Mouse (Mus musculus) layer of hippocampus, adult 9-10 months (tissue): ENCODE data around the gene Pus7.

ENCODE experiments used
- DNase-seq: peaks from one replicate; pipeline ENCODE4 v3.0.0; 2022; ENCODE audit warnings: low spot score

Pus7 gene

GRCm38 (mm10) chr5:23782931-23783877 is at the start of gene Pus7:
TSS of gene Pus7 (minus strand) at chr5:23783711.
- DNase-seq, result no peak

GRCm38 (mm10) chr5:23830897-23831752 is 47.6 kb upstream of the Pus7 start:
- no peak for DNase-seq

DNA sequence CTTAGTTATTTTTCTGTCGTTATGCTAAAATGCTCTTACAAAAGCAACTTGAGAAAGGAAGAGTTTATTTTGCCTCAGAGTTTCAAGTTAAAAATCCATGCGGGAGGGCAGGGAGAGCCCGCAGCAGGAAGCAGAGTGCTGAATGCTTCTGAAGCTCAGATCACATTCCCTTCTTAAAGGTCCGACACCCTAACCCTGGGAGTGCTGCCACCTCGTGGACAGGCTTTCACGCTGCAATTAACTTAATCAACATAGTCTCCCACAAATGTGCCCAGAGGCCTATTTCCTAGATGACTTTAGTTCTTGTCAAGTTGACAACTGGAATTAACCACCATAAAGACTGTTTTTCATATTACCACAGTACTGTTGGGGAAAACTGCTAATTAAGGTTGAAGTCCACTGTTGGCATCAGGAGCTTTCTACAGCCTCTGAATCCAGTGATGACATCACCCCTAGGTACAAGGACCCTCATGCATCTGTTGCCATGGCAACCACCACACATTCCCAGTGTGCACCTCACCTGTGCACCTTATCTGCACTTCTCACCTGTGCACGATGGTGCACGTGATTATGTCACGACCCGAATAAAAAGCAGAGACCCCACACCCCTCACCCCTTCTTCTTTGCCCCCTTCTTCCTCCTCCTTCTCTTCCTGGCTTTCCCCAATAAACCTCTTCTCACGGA is 43.0 kb upstream of the Pus7 start:
- DNase-seq, result peak; percentile 29

GRCm38 (mm10) chr5:23824171-23824733 is 40.7 kb upstream of the Pus7 start:
- no peak for DNase-seq

GRCm38 (mm10) chr5:23822306-23822705 is 38.8 kb upstream of the Pus7 start:
- no peak for DNase-seq

GRCm38 (mm10) chr5:23816681-23817080 is 33.2 kb upstream of the Pus7 start:
- no peak for DNase-seq

DNA sequence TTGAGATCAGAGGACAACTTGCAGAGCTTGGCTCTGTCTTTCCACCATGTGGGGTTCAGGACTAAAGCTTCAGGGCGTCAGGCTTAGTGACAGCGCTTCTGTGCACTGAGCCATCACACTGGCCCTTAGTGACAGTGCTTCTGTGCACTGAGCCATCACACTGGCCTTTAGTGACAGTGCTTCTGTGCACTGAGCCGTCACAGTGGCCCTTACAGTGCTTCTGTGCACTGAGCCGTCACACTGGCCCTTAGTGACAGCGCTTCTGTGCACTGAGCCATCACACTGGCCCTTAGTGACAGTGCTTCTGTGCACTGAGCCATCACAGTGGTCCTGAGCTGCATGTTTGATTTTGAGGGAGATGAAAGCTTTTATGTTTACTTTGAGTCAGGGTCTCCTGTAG is 31.3 kb upstream of the Pus7 start:
- no peak for DNase-seq

- no peak for DNase-seq
These were observed 9.2 kb upstream of the Pus7 start for GRCm38 (mm10) chr5:23792726-23793125.

DNA sequence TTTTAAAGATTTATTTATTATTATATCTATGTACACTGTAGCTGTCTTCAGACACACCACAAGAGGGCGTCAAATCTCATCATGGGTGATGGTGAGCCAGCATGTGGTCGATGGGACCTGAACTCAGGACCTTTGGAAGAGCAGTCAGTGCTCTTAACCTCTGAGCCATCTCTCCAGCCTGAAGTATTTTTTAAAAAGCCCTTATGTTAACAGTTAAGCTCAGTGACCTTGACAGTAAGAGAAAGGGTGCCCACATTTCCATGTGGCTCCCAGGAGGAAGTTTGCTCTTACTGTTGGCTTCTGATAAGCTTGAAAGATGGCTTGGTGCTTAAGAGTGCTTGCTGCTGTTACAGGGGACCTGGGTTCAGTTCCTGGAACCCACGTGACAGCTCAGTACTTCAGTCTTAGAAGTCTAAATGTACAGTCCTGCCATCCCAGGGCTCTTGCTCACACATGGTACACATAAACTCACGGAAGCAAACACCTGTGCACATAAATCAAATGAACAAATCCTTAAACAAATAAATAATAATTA is 5.6 kb upstream of the Pus7 start:
- no peak for DNase-seq

GRCm38 (mm10) chr5:23788390-23788830 is 4.9 kb upstream of the Pus7 start:
- no peak for DNase-seq

- DNase-seq, result peak; percentile 94
These were observed 4.3 kb upstream of the Pus7 start, which contains the start of gene Rint1 for GRCm38 (mm10) chr5:23787536-23788389. TSS of gene Rint1 (plus strand) at chr5:23787711.

DNA sequence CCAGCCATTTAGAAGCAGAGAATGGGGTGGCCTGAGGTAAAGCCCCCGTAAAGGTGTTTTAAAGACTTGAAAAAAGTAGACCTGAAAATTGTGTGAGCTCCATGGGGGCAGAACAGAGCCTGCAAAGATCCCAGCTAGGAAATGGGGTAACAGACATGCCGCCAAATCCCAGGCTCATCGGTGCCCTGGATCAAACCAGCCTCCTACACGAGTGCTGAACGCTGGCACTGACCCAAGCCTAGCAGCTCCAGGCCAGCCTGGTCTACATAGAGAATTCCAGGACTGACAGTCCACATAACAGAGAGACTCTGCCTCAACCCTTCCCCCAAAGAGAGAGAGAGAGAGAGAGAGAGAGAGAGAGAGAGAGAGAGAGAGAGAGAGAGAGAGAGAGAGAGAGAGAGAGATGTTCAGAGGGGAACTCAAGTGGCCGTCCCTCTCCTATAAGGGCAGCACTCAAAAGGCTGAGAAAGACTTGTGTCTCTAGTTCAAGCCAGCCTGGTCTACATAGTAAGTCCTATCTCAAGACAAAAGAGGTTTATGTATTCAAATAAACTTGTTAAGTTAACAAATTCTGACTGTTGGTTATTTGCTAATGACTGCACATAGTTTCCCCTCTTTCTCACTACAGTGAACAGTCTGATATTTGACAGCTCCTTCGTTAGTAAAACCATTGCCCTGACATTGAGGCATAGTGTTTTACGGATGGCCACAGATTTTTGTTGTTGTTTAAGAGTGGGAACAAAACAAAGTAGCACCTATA is 1.3 kb downstream of the Pus7 start:
- no peak for DNase-seq

- DNase-seq, result no peak
These were observed 2.3 kb downstream of the Pus7 start for GRCm38 (mm10) chr5:23781172-23781571.

DNA sequence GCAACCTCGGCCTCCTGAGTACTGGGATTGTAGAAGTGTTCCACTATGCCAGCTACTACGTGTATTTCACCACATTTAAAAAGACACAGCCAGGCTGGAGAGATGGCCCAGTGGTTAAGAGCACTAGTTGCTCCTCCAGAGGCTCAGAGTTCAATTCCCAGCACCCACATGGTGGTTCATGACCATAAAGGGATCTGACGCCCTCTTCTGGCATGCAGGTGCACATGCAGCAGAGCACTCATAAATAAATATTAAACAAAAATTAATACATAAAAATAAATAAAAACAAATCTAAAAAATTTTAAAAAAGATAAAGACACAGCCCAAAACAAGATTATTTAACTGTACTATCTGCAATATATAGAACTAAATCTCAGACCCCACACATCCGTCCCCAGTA is 3.0 kb downstream of the Pus7 start:
- no peak for DNase-seq

DNA sequence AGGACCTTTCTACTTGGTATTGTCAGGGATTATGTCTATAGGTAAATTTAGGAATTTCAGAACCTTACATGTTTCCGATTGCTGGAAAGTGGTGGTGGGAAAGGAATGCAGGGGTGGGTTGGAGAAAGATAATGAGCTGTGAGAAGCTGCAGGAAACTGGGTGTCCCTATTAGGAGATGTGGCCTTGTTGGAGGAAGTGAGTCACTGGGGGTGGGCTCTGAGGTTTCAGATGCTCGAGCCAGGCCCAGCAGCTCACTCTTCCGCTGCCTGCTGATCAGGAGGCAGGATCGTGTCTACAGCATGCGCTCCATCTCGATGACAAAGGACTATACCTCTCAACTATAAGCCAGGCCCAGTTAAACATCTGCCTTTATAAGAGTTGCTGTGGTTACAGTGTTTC is 9.3 kb downstream of the Pus7 start:
- no peak for DNase-seq

GRCm38 (mm10) chr5:23771105-23771504 is 12.4 kb downstream of the Pus7 start:
- no peak for DNase-seq

DNA sequence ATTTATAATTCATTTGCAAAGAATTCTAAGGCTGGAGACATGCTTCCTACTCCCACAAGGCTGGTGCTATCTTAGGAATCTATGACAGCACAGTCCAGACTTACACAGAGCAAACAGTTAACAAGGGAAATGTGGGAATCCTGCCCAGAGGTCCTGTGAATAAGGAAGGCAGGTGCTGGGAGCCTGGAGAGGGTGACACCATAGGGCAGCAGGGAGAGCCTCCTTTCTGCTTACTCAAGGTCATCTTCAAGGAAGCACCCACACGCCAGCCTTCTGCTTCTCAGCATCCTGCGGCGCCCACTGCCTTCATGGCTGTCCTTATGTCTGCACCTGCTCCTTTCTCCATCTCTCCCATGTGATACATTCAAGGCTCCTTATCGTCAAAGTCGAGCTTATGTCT is 19.0 kb downstream of the Pus7 start:
- DNase-seq, result no peak

GRCm38 (mm10) chr5:23762531-23762930 is 21.0 kb downstream of the Pus7 start:
- no peak for DNase-seq

DNA sequence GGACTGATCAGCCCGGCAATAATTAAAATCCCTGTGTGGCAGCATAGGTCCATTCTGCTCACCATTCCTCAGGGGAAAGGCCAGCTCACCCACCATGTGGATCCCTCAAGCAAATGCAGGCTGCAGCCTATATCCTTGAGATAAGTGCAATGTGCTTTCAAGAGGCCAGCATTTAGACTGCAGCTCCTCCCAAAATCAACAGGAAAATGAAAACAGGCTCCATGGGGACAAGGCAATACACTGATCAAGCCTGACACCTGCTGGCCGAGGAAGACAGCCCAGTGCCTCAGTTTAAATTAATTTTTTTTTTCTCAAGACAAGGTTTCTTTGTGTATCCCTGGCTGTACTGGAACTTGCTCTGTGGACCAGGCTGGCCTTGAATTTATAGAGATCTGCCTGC is 24.9 kb downstream of the Pus7 start:
- no peak for DNase-seq

GRCm38 (mm10) chr5:23756368-23756767 is 27.1 kb downstream of the Pus7 start:
- DNase-seq, result no peak
